Mouse (Mus musculus): ENCODE results near the gene Zfp850. TPM values are rescaled to one million over a fixed set of nuclear protein-coding genes. Genes with fewer than 3 reads are reported as not detected.

The Zfp850 gene
- 0.07 and 0.09 TPM in 2 replicates for polyA plus RNA-seq (2012; rRNA removed; ENCODE audit: low replicate concordance)

DNA sequence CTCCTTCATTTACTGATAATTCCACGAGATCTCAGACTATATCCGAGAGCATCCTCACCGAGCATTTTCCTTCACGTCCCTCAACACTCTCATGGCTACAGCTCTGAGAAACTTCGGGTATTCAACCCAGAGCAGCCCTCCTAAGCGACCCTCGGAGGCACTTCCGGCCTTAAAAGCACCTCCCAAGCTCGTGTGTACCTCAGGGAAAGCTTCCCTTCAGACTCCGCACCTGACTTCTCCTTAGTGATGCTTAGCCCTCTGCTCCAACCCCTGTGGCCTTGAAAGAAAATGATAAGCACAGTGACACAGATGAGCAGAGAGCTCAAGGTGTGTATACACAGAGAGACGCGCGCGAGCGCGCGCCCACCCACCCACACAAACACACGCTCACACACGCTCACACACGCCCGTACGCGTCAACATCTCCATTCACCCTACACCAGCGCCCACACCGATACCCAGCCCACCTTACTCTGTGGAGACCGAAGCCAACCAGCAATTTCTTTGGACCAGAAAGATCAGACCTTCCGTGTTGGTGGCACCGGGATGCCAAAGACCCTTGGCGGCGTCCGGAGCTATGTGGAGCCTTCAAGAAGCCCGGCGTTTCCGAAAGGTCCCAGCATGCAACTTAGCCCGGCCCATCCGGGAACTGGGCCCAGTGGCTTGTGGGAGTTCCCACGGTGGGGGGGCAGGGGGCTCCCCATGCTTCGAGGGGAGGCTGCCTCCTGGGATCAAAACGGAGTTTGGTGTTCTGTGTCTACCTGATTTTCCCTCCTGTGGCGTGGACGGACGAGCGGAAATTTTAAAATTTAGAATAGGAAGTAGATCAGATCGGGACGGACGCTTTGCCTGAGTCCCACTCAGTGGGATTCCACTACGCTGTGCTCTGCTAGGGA is at the start of gene Zfp850:
TSS of gene Zfp850 (minus strand) at position 567 of the 896 bp plus-strand sequence.

DNA sequence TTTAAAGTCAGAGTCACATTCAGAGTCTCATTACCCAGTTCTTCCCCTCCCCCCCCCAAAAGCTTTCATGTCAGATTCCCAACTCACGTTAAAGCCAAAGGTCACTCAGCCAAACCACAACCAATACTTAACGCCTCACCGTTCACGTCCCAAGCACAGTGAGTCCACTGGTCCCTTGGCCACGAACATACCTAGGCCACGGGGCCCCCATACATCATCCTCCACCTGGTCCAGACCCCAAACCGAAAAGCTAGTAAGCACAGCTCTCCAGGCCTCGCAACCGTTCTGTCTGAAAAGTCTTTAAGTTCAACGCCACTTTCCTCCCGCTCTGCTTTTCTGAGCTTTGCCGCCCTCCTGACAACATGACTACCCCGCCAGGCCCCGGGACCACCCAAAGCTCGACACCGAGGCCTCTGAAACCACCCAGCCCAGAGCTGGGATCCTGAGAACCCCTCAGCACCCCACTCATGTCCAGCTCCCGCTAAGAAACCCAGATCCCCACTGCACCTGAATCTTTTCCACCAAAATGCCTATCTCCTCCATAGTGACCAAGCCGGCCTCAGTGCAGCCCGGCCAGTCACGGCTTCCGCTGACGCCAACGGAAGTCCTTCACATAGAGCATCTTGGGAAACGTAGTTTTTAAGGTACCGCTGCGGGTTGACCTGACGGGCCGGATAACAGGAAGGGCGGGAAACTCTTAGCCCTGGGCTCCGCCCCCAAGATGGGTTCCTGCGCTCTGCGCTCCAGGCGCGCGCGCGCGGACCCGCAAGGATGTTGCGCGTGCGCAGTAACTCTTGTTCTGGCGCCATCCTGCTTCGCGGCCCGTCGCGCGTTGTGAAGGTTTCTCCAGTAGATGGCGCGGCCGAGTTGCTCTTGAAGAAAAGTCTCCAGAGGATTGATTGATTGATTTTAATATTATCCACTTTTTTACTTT is 35.8 kb upstream of the Zfp850 start, which contains the start of gene Psmc4:
TSS of gene Psmc4 (minus strand) at position 626 of the 934 bp plus-strand sequence.

DNA sequence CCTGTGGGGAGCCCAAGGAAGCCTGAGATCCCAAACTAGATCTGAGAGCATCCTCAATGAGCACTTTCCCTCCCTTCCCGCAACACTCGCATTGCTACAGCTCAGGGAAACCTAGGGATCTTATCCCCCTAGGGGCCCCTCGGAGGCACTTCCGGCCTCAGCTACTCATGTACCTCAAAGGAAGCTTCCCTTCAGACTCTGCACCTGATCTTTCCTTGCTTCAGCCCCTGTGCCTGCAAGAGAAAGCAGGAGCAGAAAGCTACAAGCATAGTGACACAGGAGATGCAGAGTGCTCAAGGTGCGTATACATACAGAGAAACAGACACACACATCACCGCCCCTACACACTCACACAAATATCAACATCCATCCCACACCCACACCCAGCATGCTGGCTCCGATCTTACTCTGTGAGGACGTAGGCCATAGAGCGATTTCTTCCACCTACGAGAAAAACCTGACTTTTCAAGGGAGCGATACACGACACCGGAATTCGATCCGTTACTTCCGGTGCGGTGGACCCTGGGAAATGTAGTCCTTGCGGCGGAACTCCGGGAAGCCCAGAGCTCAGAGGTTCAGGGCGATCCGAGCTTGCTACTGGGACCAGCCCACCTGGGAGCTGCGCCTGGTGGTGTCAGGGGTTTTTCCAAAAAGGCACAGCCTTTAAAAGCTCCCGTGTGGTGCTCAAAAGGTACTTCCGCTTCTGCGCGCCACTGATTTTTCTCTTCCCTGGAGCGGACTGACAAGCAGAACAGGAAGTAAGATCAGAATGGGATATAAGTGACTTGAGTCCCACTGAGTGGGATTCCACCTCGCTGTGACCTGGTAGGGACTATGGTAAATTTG is 35.0 kb downstream of the Zfp850 start, which contains the start of gene Zfp780b:
TSS of gene Zfp780b (minus strand) at position 489 of the 846 bp plus-strand sequence.

Other genes starting within 250 kb of the Zfp850 start
- 0.07 and 0.08 TPM in 2 replicates for gene Zfp626, start 206.9 kb downstream of the Zfp850 start, polyA plus RNA-seq (2012; rRNA removed; ENCODE audit: low replicate concordance)
- gene Zfp59, start 175.5 kb downstream of the Zfp850 start, polyA plus RNA-seq (2012; rRNA removed; ENCODE audit: low replicate concordance), result 0.09 TPM in 1 of 2 replicates, not detected in the other
- 0.08 and 0.18 TPM in 2 replicates for gene Zfp607a, start 156.6 kb downstream of the Zfp850 start, polyA plus RNA-seq (2012; rRNA removed; ENCODE audit: low replicate concordance)
- gene Zfp974, start 84.7 kb downstream of the Zfp850 start, polyA plus RNA-seq (2012; rRNA removed; ENCODE audit: low replicate concordance), result 0.06 and 0.16 TPM in 2 replicates
- gene Zfp780b, start 34.9 kb downstream of the Zfp850 start, polyA plus RNA-seq (2012; rRNA removed; ENCODE audit: low replicate concordance), result 0.11 and 0.21 TPM in 2 replicates
- 57.1 and 64.0 TPM in 2 replicates for gene Psmc4, start 36.0 kb upstream of the Zfp850 start, polyA plus RNA-seq (2012; rRNA removed; ENCODE audit: low replicate concordance)
- gene Fcgbp, start 57.1 kb upstream of the Zfp850 start, polyA plus RNA-seq (2012; rRNA removed; ENCODE audit: low replicate concordance), result 1,470 and 3,417 TPM in 2 replicates
- gene 9530053A07Rik, start 115.4 kb upstream of the Zfp850 start, polyA plus RNA-seq (2012; rRNA removed; ENCODE audit: low replicate concordance), result 0.05 and 0.14 TPM in 2 replicates
- 11.8 and 16.2 TPM in 2 replicates for gene Fbl, start 155.6 kb upstream of the Zfp850 start, polyA plus RNA-seq (2012; rRNA removed; ENCODE audit: low replicate concordance)
- 35.8 and 47.2 TPM in 2 replicates for gene Dyrk1b, start 165.4 kb upstream of the Zfp850 start, polyA plus RNA-seq (2012; rRNA removed; ENCODE audit: low replicate concordance)